Mouse (Mus musculus): Measurements from ENCODE around the gene Gm7356. TPM values are rescaled to one million over a fixed set of nuclear protein-coding genes. Genes with fewer than 3 reads are reported as not detected.

Gm7356 gene
- polyA plus RNA-seq, 1 experiment from 2014 or later: not detected

Other genes starting within 250 kb of the Gm7356 start
- 127 and 134 TPM in 2 replicates for gene Afdn, start 243.2 kb downstream of the Gm7356 start, polyA plus RNA-seq (2015; fragmentation: Nextera tagmentation; extraction: Ambion mirVana)
- 17.8 and 18.5 TPM in 2 replicates for gene Tcte2, start 241.9 kb downstream of the Gm7356 start, polyA plus RNA-seq (2015; fragmentation: Nextera tagmentation; extraction: Ambion mirVana)
- not detected in 2 replicates for gene Gm7168, start 55.3 kb downstream of the Gm7356 start, polyA plus RNA-seq (2015; fragmentation: Nextera tagmentation; extraction: Ambion mirVana)
- not detected in 2 replicates for gene Gm7358, start 55.8 kb upstream of the Gm7356 start, polyA plus RNA-seq (2015; fragmentation: Nextera tagmentation; extraction: Ambion mirVana)
- 1.2 and 1.7 TPM in 2 replicates for gene Dact2, start 200.6 kb upstream of the Gm7356 start, polyA plus RNA-seq (2015; fragmentation: Nextera tagmentation; extraction: Ambion mirVana)